Mouse (Mus musculus) layer of hippocampus, adult 11-12 months (tissue): ENCODE measurements at regions not wholly inside any gene's neighbourhood (a gene's known extent, or its start where the extent isn't known, plus 50 kb on each side); places are given as distances from the start of the nearest gene placed in this dataset.

Experiments
- DNase-seq: peaks from one replicate; pipeline ENCODE4 v3.0.0; 2022; ENCODE audit warnings: low spot score

GRCm38 (mm10) chr2:33983112-33983748 is 95.5 kb upstream of the Mvb12b start:
- DNase-seq = no peak

GRCm38 (mm10) chr2:33981936-33982335 is 94.2 kb upstream of the Mvb12b start:
- DNase-seq = no peak

- no peak for DNase-seq
Observed at GRCm38 (mm10) chr2:33981321-33981720, 93.6 kb upstream of the Mvb12b start.

- DNase-seq = no peak
Observed at GRCm38 (mm10) chr2:33980884-33981283, 93.1 kb upstream of the Mvb12b start.

GRCm38 (mm10) chr2:33979276-33979675 is 91.5 kb upstream of the Mvb12b start:
- no peak for DNase-seq

GRCm38 (mm10) chr2:33978550-33978949 is 90.8 kb upstream of the Mvb12b start:
- DNase-seq = no peak

- peak; percentile 1 for DNase-seq
Observed at GRCm38 (mm10) chr2:33977576-33978352, 90.0 kb upstream of the Mvb12b start.

GRCm38 (mm10) chr2:33977151-33977550 is 89.4 kb upstream of the Mvb12b start:
- DNase-seq = peak; percentile 1

GRCm38 (mm10) chr2:33976183-33976582 is 88.4 kb upstream of the Mvb12b start:
- peak; percentile 2 for DNase-seq

- peak; percentile 16 for DNase-seq
Observed at GRCm38 (mm10) chr2:33975423-33976127, 87.8 kb upstream of the Mvb12b start.

GRCm38 (mm10) chr2:33974737-33975422 is 87.1 kb upstream of the Mvb12b start:
- DNase-seq = no peak

- DNase-seq = no peak
Observed at GRCm38 (mm10) chr2:33974031-33974430, 86.3 kb upstream of the Mvb12b start.

- DNase-seq = peak; percentile 86
Observed at GRCm38 (mm10) chr2:33973213-33973834, 85.6 kb upstream of the Mvb12b start.

- DNase-seq = peak; percentile 32
Observed at GRCm38 (mm10) chr2:33966984-33967421, 79.3 kb upstream of the Mvb12b start.

GRCm38 (mm10) chr2:33966389-33966983 is 78.7 kb upstream of the Mvb12b start:
- DNase-seq = no peak

GRCm38 (mm10) chr2:33964096-33964495 is 76.3 kb upstream of the Mvb12b start:
- no peak for DNase-seq

GRCm38 (mm10) chr2:33962355-33963037 is 74.8 kb upstream of the Mvb12b start:
- no peak for DNase-seq

- DNase-seq = no peak
Observed at GRCm38 (mm10) chr2:33961566-33961965, 73.8 kb upstream of the Mvb12b start.

- peak; percentile 39 for DNase-seq
Observed at GRCm38 (mm10) chr2:33957754-33958153, 70.0 kb upstream of the Mvb12b start.

- DNase-seq = no peak
Observed at GRCm38 (mm10) chr2:33944301-33944700, 56.6 kb upstream of the Mvb12b start.

GRCm38 (mm10) chr2:33942085-33942484 is 54.3 kb upstream of the Mvb12b start:
- DNase-seq = no peak
